Mouse (Mus musculus) E14TG2a.4 (cell line): ENCODE data around the gene Jun.

Experiments used
- H3K27me3 ChIP-seq: 2 replicates; pipeline ENCODE4 v1.6.1; 2014; ENCODE audit warnings: low read length, control low read depth; ENCODE audit not compliant: insufficient read depth
- H3K36me3 ChIP-seq: 2 replicates; pipeline ENCODE4 v1.6.1; 2014; ENCODE audit warnings: low read length, control low read depth; ENCODE audit not compliant: insufficient read depth
- H3K4me1 ChIP-seq: replicated peaks from 2 replicates; pipeline ENCODE4 v1.6.1; 2014; ENCODE audit warnings: low read depth, low read length, control low read depth
- H3K4me3 ChIP-seq: replicated peaks from 2 replicates; pipeline ENCODE4 v1.5.1; 2014; ENCODE audit warnings: mild to moderate bottlenecking, low read length
- H3K9me3 ChIP-seq: 2 replicates; pipeline ENCODE4 v1.6.1; 2014; ENCODE audit warnings: low read length, control low read depth
- CTCF ChIP-seq: conservative IDR thresholded peaks from 2 replicates; pipeline ENCODE4 v1.5.1; 2014; ENCODE audit warnings: low read length
- NANOG ChIP-seq: IDR thresholded peaks from 2 replicates; pipeline ENCODE4 v1.6.1; 2014; ENCODE audit warnings: borderline replicate concordance, low read length, mixed read lengths
- POU5F1 ChIP-seq: IDR thresholded peaks from 2 replicates; pipeline ENCODE4 v1.6.1; 2014; ENCODE audit warnings: low read length, borderline replicate concordance

Gene Jun

DNA sequence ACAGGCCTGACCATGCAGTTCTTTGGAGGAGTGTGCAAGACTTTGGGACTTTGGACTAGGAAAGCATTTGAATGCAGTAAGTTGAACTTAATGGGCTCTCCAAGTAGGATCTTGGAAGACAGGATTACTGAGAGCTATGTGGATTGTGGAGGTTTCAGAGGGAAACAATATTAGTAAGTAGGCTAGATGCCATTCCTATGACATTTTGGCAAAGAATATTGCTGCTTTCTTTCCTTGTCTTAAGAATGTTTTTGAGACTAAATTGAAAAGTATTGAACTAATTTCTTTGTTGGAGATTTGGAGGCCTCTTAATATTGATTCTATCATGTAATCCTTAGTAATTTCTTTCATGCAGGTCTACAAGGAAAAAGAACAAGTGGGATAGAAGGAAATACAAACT, 39.8 kb downstream of the Jun start:
- Histone ChIP-seq H3K27me3 (peaks cover 2% of the 10 kb centered on the region; the same call in 1 of the 2 replicates), H3K4me3 (no peak overlapping the region), H3K4me1 (no peaks in the 10 kb centered on the region), H3K9me3 (no peaks in the 10 kb centered on the region), H3K36me3 (no peaks in the 10 kb centered on the region)
- TF ChIP-seq NANOG (no peak), CTCF (no peak), POU5F1 (no peak)

- no peaks in the 10 kb centered on the region for H3K4me1 ChIP-seq
- H3K36me3 ChIP-seq = no peaks in the 10 kb centered on the region
- peaks cover 2% of the 10 kb centered on the region; the same call in 1 of the 2 replicates for H3K27me3 ChIP-seq
- no peak overlapping the region for H3K4me3 ChIP-seq
- TF ChIP-seq NANOG (no peak), CTCF (peak; percentile 99), POU5F1 (no peak)
- no peaks in the 10 kb centered on the region for H3K9me3 ChIP-seq
Measured at GRCm38 (mm10) chr4:95008175-95009057, 43.6 kb downstream of the Jun start.

DNA sequence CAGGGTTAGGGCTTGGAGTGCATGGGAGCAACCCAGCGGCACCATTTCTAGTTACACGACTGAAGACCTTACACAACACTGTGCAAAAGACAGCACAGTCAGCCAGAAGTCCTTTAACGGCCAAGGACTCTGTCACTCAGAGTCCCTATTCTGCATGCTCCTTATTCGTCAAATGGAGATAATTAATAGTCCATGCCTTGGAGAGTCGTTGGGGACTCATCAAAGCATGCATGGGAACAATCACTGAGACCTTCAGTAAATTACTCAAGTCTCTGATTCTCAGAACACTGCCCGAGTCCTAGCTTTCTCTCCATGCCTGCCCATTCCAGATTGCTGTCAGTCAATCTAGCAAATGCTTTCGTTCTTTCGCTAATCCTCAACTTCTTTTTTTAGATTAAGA, 44.3 kb downstream of the Jun start:
- Histone ChIP-seq H3K4me1 (no peaks in the 10 kb centered on the region), H3K4me3 (no peak overlapping the region), H3K36me3 (no peaks in the 10 kb centered on the region), H3K27me3 (peaks cover 2% of the 10 kb centered on the region; the same call in 1 of the 2 replicates), H3K9me3 (no peaks in the 10 kb centered on the region)
- TF ChIP-seq CTCF (no peak), POU5F1 (no peak), NANOG (no peak)

DNA sequence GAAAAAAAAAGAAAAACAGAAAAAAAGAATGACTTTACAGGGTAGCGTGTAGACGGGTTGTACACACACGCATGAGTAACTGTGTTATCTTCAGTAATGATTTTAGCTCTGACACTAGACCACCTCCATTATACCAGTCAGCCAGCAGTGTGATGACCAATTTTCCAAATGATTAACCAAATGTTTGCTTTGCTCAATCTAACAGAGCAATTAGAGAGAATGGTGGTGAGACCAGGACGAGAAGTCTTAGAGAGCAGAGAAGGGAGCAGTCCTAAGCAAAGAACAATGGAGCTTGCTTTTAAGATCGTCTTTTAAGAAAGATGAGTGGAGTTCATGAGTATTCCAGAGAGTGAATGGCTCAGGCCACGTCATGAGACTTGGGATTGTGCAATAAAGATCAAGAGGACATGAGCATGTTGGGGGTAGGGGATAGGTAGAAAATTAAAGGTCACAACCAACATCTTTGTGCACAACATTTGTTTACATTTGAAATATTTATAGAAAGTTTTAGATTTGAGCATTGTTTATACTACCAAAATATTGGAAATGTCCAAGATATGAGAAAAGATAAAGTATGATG, 46.7 kb downstream of the Jun start:
- H3K36me3 ChIP-seq = no peaks in the 10 kb centered on the region
- no peaks in the 10 kb centered on the region for H3K4me1 ChIP-seq
- TF ChIP-seq CTCF (no peak), NANOG (no peak), POU5F1 (no peak)

GRCm38 (mm10) chr4:95001043-95001775, 50.8 kb downstream of the Jun start:
- H3K36me3 ChIP-seq = no peaks in the 10 kb centered on the region
- no peaks in the 10 kb centered on the region for H3K4me1 ChIP-seq
- no peak for TF ChIP-seq NANOG
- no peak for TF ChIP-seq POU5F1
- TF ChIP-seq CTCF = no peak
- peaks cover 3% of the 10 kb centered on the region for H3K9me3 ChIP-seq
- 0 out of 2 replicates have a peak, but pooled peaks cover 3% of the 10 kb centered on the region for H3K27me3 ChIP-seq
- no peak overlapping the region for H3K4me3 ChIP-seq

More for the DNA sequence above, 46.7 kb downstream of the Jun start:
- Histone ChIP-seq H3K4me3 (no peak overlapping the region), H3K27me3 (peaks cover 5% of the 10 kb centered on the region; the same call in 1 of the 2 replicates), H3K9me3 (no peaks in the 10 kb centered on the region)

DNA sequence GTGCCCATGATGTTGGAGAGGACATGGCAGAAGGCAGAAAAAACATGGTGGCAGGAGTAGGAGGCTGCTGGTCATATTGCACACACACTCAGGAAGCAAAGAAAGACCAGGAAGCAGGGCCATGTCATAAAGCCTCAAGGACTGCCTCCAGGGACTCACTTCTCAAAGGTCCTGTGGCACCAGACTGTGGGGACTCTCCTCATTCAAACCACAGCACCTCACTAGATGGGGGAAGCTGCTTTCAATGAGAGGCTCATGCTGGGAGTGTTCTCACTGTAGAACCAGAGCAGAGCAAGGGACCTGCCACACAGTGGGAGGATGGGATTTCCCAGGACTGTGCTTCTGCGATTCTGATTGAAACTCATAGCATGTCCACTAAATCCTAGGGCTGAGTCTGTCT, 51.9 kb downstream of the Jun start:
- no peaks in the 10 kb centered on the region for H3K4me1 ChIP-seq
- H3K9me3 ChIP-seq = peaks cover 7% of the 10 kb centered on the region
- no peaks in the 10 kb centered on the region for H3K36me3 ChIP-seq
- no peak overlapping the region for H3K4me3 ChIP-seq
- H3K27me3 ChIP-seq = 0 out of 2 replicates have a peak, but pooled peaks cover 3% of the 10 kb centered on the region
- TF ChIP-seq CTCF = no peak
- no peak for TF ChIP-seq NANOG
- TF ChIP-seq POU5F1 = no peak

DNA sequence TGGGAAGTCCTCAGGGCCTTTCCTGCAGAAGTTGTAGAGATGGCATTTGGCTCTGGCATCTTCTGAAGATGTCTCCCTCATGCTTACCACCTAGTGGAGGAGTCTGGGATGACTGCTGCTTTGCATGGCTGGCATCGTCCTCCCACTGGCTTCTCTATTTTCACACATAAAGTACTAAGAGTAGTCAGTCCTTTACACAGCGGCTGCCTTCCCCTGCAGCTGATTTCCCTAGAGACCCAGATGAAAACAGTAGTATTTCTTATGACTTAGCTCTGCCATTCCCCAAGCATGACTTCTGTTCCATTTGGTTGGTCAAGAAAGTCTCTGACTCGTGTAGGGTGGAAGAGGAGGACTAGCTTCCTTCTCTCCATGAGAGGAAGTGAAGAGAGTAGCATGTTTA, 52.8 kb downstream of the Jun start:
- H3K9me3 ChIP-seq = peaks cover 7% of the 10 kb centered on the region
- 0 out of 2 replicates have a peak, but pooled peaks cover 3% of the 10 kb centered on the region for H3K27me3 ChIP-seq
- H3K4me3 ChIP-seq = no peak overlapping the region
- H3K4me1 ChIP-seq = no peaks in the 10 kb centered on the region
- TF ChIP-seq CTCF = peak; percentile 16; the same call in 1 of the 2 replicates
- TF ChIP-seq NANOG = no peak
- no peaks in the 10 kb centered on the region for H3K36me3 ChIP-seq
